Mouse (Mus musculus): ENCODE measurements around the gene Cfap57.

The Cfap57 gene

DNA sequence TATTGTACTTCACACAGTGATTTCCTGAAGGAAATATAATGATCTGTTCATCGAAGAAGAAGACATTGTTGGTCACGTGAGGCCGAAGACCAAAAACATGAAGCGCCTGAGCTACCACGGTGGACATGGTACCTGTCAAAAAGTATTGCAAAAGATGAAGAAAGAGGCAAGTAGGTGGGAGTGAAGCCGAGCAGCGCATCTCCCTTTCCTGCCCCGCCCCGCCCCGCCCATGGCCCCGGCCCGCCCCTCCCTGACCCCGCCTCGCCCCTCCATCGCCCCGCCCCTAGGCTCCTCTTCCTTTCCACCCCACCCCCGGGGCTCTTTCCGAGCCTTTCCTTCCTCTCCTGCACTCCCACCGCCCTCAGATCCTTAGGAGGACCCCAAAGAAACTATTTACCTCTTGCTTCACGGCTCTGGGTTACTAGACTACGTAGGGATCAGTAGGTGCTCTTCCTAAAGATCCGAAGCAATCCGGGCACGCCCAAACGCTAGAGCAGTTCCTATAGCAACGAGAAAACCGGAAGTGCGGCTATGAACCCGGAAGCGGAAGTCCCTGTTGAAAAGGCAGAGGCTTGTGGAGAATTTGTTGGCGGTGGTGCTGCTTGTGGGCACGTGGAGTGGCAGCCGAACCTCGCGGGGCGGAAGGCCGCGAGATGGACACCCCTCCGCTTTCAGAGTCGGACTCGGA, at the start of gene Cfap57, which contains the start of gene Ebna1bp2:
Cfap57 (minus strand) TSS at position 499 of the 688 bp plus-strand sequence.
Ebna1bp2 (plus strand) TSS at position 521 of the 688 bp plus-strand sequence.
- DNase-seq, result peak; percentile 99

DNA sequence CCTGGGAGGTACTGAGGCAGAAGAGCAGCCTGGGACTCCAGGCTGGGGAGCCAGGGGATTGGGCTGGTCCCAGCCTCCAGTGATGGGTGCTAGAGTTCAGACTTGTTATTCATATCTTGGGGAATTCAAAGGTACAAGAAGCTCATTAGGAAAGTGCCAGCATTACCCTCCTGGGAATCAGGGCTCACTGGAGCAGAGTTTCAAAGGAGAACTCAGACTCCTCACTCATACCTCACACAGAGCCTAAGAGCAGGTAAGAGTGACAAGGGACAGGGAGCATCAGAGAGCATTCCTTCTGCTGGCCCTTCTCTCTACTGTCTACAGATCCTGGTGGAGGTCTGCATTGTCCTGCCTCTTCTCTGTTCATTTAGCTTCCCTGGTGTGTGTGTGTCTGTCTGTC, 38.1 kb upstream of the Cfap57 start, which contains the start of gene Olfr62:
Olfr62 (plus strand) TSS at position 301 of the 400 bp plus-strand sequence.
- DNase-seq, result no peak

DNA sequence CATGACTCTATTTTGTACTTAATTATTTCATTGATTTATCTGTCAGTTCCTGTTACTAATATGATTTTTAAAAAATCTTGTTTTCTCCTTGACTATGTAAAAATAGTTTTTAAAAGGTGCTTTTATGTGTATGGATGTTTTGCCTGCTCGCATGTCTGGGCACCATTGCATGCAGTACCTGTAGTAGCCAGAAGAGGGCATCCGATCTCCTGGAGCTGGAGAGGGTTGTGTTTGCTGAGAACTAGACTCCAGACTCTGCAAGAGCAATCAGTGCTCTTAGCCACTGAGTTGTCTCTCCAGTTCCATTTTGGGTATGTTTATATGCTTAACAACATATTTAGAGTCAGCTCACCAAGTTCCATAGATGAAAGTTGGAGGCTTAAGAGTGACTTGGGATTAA, 24.7 kb upstream of the Cfap57 start:
- peak; percentile 42 for DNase-seq

DNA sequence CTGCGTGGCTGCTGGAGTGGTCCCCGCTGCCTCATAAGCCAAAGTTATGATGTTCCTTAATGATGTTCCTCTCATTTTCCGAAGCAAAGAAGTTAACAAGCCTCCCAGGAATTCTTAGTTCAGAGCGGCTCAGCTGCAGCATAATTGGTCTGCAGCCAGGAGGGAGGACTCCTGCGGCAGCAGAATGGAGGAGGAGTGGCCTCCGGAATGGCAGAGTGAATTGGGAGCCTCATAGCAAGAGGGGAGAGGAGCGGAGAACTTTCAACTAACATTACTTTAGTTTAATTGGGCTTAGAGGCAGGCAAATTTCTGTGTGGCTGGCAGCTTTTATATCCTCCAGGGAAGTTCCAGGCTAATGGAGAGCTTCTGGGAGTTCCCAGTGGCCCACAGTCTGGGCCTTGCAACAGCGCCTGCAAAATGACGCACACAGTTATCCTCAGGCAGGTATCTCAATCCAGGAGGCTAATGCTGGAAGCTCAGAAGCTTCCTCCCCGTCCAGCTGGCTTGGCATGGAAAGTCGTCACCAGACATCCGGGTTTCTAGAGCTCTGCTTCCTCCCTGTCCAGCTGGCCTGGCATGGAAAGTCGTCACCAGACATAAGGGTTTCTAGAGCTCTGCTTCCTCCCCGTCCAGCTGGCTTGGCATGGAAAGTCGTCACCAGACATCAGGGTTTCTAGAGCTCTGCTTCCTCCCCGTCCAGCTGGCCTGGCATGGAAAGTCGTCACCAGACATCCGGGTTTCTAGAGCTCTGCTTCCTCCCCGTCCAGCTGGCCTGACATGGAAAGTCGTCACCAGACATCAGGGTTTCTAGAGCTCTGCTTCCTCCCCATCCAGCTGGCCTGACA, 22.0 kb upstream of the Cfap57 start:
- peak; percentile 91 for DNase-seq

DNA sequence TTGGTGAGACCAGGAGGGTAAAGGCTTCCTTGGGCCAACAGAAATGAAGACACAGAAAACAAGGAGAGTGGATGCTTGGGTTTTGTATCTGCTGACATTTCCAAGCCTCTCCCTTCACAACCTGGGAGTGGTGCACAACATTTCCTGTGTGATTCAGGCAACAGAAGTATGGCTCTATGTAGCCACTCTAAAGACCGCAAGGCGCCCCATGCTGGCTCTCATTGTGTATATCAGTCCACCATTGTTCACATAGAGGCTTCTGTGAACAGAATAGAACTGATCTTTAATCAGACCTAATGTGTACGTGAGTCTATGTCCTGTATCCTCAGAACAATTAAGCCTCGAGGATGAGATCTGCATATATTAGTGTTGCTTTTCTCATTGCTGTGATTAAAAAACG, 9.7 kb upstream of the Cfap57 start:
- DNase-seq, result peak; percentile 56

DNA sequence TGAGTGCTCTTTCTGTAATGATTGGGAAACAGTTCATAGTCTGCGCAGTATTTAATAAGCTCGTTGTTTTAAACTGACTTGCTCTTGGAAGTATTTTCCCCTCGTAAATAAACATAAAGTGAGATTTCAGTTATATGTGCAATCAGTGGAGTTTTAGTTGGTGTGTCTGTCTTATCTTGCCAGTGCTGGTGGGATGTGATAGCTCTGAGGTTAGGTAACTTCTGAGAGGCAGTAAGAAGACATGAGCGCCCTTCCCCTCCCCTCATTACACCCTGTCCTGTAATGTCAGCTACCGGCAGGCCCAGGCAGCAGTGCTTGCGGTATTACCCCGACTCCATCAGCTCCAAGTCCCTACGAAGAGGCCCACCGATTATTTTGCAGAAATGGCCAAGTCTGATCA, 1.2 kb upstream of the Cfap57 start:
- DNase-seq, result no peak

DNA sequence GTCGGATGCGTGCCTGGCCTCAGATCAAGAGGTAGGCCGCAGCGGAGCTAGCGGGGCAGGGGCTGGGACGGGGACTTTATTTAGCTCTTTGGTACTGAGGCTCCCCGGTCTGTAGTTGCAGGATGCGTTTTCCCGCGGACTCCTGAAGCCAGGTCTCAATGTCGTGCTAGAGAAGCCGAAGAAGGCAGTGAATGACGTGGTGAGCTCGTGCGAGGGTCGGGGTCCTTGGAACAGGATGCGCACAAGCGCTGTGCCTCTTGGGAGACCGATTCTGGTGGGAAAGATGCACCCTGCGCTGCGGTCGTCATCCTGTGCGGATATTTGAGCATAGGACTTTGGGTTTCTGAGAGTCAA, 367 bp upstream of the Cfap57 start:
- no peak for DNase-seq

DNA sequence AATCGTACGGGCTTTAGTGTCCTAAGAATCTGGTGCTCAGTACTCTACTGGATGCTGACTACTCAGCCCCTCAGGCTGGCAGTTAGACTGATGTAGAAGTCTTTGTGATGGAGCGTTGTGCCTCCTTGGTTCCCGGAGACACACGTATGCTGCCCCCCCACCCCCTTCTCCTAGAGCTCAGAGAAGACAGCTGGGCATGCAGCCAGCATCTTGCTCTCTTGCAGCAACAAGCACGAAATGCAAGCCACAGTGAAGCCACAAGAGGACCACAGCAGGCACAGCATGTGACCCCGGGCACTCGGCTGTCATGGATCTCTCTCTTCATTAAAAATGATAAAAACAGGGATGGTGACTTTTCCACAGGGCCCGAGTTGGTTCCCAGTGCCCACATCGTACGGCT, 5.2 kb downstream of the Cfap57 start:
- no peak for DNase-seq

DNA sequence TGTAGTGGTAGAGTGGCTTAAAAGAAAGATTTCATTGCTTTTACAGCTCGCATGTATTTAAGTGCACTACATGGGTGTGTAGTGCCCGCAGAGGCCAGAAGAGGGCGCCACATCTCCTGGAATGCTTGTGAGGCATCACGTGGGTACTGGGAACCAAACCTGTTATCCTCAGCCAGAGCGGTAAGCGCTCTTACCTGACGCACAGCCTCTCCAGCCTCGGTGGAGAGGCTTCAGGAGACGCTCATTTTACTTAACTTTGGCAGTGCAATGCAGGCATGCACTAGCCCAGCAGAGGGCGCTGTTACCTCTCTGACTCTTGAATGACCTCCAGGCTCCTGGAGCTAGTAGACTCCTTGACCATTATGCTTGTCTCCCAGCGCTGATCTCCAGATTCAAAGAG, 8.0 kb downstream of the Cfap57 start:
- DNase-seq, result no peak

DNA sequence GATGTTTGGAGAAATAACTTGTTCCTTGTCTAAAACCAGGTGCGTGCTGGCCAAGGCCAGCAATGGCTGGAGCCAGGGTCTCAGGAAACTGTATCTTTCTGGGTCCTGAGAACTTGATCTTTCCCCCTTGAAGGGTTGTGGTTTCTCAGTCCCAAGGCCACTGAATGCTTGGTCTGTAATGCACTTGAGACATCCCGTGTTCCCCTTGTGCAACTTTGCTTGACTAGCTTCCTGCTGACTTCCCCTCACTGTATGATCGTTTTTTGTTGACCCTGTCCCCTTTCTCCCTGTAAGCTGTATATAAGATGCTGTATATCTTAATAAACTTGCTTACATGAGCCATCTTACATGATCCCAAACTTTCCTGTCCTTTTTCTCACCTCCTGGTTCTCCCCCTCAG, 10.7 kb downstream of the Cfap57 start:
- no peak for DNase-seq

DNA sequence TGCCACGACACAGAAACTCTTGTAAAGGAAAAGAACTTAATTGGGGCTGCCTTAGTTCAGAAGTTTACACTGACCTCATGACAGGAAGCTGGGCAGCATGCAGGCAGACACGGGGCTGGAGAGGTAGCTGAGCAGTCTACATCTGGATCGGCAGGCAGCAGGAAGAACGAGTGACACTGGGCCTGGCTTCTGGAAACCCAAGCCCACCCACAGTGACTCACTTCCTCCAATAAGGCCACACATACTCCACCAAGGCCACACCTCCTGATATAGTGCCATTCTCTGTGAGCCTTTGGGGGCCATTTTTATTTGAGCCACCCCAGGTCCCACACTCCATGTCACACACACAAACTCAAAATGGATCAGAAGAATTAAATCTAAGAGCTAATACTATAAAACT, 16.5 kb downstream of the Cfap57 start:
- DNase-seq, result no peak

DNA sequence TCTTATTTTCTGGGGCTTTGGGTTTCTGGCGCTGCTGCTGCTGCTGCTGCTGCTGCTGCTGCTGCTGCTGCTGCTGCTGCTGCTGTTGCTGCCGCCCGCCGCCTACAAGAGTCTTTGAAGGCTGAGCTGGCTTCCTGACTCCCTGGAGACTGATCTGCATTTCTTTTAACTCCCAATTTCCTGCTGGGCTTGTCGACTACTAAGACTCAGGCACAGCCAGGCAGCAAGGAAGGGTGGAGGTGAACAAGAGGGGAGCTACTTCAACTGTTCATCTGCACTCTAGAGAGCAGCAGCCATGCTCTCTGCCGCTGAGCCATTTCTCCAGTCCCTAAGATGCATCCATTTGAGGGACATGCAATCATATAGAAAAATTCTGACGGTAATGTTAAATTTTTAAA, 30.8 kb downstream of the Cfap57 start:
- DNase-seq, result no peak

DNA sequence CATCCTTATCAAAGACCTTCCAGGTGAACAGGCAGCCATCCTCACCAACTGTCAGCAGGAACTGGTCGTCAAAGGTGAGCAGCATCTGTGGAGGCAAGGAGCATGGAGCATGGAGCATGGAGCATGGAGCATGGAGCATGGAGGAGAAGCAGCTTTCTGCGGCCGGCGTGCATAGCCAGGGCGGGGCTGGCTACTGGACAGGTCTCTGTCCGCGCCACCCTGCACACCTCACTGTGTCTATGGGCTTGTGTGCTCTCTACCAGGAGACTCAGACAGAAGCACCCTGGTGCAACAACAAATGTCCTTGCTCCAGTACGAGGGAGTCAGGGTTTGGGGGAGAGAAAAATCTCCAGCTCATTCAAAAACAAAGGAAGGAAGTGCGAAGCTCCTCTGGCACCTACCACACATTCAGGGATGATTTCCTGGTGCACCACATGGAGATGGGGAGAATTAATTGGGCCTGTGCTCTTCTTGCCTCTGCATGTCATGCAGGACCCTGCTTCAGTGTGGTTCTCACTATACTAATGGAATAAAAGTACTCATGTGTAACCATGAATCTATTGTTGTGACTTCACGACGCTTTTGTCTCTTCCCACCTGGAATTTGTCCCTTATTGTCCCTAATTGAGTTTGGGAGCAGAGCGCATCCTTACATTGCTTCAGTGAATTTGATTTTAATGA, 31.4 kb downstream of the Cfap57 start:
- no peak for DNase-seq

DNA sequence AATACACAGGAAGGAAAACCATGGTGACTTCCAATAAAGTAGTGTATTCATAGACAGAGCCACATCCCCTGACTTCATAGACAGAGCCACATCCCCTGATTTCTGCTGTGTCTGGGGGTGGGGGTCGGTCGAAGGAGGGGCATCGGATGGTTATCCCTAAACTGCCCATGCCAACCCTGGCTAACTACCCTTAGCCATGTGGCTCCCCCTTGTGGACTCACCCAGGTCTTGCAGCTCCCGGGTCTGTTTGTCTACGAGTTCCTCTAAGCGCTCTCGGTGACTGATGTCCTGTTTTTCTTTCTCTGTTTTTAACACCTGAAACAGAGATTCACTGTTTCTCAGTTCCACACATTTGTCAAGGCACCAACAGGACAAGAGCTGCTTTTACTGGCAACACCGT, 37.9 kb downstream of the Cfap57 start:
- no peak for DNase-seq

DNA sequence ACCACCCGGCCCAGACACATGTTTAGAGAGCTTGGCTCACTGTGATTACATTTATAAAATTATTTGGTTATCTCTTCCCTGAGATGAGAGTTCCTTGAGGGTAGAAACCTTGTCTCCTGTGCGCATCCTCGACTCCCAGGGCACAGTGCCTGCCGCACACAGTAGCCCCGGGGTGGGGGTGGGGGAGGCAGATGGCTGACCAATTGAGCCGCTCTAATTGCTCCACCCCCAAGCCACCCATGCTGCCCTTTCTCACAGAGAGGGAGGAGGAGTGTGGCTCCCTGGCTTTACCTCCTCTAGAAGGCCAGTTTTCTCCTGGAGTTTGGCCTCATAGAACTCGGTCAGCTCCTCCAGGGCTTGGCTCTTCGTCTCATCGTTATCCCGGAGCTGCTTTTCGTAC, 39.1 kb downstream of the Cfap57 start:
- no peak for DNase-seq

DNA sequence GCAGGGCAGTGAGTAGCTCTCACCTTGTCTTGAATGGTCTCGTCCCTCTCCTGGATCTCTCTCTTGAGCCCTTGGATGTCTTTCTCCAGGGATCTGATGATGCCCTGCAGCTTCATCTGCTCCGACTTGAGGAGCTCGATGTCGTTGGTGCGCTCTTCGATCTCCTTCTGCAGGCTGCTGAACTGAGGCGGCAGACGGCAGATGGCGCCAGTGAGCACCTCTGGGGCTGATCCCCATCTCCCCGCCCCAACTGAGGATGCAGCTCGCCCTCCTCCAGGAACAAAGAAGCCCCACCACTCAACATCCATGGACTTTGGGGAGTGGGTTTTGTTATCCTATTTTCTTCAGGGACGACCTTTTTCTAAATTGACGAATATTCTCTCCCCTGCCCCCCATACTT, 41.3 kb downstream of the Cfap57 start:
- DNase-seq, result no peak

DNA sequence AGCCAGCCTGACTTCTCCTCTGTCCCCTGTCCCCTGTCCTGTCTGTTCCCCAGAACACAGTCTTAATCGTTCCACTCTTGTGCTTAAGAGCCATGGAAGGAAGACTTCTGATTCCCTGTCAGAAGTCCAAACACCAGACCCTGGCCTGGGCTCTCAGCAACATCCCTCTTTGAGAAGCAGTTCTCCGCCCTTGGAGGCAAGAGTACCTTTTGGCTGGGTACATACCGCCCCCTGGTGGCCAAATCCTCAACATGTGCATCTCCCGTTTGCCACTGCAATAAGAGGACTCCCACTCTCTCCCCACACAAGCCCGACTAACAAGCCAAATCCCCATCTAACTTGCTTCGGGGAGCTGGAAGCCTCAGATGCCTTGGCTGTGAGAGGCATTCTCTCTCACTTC, 44.5 kb downstream of the Cfap57 start:
- peak; percentile 92 for DNase-seq

DNA sequence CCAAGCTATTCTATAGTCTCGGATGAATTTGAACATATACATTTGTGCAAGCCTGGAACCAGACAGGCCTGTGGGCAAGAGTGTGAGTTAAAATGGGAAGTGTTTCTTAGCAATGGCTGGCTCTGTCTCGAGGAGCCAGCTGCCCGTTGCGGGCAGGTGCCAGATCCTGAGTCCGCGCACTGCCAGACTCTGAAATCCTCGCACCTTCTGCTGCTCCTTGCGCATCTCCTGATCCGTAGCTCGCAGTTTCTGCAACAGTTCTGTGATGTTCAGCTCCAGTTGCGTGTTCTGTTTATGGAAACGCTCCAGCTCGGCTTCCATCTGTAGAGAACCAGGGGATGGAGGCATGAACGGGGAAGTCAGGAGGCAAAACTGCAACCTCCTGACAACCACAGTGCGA, 49.1 kb downstream of the Cfap57 start:
- no peak for DNase-seq

DNA sequence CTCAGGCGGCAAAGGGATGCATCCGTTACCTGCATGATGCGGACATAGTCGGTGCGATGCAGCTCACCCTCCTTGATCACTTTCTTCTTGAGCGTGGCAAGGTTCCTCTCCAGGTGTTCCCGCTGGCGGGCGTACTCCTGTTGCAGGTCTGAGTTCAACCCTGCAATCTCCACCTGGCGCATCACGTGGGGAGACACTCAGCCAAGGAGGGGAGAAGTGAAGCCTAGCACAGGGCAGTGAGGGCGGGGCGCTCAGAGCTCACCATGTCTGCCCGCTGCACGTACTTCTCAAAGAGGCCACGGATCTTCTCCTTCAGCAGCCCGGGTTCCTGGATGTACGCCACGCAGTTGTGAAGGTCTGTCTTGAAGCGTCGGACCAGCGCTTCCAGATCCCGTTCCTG, 51.3 kb downstream of the Cfap57 start:
- DNase-seq, result no peak

DNA sequence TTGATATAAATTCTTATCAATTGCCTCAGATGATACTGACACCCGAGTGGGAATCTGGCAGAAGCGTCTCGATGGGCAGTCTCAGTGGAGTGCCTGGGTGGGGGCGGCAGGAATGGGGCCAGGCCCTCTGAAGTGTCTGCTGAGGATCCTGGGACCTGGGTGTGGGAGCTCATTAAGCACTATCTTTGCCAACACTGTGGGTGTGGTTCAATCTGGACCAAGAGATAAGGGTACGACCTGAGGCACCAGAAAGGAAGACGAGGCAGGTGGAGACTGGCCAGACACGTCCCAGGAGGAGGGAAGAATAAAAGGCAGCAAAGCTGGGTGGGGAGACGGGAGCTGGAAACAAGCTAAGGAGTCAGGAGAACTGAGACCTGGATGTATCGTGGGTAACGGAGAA, 51.9 kb downstream of the Cfap57 start:
- peak; percentile 91 for DNase-seq

DNA sequence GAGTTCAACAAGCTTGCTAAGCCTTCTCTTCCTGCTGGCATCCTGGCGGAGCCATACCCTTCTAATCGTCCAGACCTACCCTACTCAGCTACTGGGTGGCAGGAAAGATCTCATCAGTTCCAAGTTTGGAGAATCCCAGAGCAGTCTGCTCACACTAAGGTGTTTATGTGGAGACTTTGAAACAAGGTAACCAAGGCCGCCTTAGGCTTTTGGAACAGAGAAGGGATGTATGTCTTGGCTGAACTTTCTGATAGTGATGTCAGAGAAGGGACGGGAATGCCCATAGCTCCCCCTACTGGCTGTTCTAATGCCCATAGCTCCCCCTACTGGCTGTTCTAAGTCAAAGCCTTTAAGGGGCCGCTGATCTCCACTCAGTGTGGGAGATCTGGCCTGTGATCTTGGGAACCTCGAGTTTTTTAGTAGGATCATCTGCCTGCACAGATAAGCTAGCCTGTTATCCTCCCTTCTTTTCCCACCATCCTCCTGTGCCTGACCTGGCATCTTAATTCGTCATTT, 54.4 kb downstream of the Cfap57 start:
- DNase-seq, result no peak

DNA sequence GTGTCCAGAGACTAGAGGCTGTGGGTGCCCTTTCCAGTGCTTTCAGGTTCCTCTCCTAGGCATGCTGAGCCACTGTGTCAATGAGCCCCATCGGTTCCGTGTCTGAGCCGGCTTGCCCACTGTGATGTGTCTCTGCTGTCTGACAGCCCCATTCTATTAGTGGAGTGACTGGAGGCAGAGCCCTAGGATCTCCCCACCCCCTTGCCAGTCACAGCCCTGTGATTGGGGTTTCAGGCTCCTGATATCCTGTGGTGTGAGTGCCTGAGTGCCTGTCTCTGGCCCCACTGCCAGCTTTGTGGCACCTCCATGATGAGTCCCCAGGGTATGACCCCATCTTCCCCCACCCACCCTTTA, 55.7 kb downstream of the Cfap57 start:
- DNase-seq, result no peak

DNA sequence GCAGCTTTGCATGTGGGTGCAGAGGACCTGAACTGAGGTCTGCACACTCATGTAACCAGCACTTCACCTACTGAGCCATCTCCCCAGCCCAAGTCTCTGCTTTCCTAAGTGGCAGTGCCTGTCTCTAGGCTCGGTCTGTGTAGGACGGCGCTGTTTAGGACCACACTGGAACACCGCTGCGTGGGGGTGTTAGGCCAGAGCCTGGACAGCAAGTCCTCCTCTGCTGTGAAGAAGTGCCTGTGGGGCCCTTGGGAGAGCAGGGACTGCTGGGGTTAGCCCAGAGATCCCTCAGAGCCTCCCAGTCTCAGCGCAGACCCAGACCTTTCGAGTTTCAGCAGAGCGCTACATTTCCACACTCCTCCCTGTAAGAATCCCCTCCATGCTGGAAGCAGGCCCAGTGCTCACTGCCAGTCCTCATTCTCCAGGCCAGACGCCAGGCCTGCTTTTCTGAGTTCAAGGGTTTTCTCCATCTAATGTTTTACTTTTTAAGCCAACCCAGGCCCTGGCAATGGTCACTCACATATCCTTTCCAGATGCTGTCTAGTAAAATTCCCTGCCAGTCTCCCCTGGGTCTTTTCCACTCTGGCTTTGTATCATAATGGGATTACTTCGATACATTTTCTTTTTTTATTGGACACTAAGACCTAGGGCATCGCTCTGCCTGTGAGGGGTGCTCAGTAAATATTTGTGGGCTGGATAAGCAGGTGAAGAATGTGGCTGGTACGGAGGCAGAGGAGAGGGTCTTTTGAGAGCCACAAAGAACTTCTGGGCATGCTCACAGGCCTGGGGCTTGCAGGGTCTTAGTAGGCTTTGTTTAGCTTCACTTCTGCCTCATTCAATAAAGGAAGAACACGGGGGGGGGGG, 56.3 kb downstream of the Cfap57 start:
- no peak for DNase-seq
